Mouse (Mus musculus): ENCODE data around the gene Eme1. TPM values are rescaled to one million over a fixed set of nuclear protein-coding genes. Genes with fewer than 3 reads are reported as not detected.
"Not testable (repeated sequence)": the region's sequence is repeated elsewhere in the genome, so short reads cannot be mapped to it uniquely, and the experiment has no call there.

The Eme1 gene
- total RNA-seq, 4 experiments from 2014 or later = not detected

DNA sequence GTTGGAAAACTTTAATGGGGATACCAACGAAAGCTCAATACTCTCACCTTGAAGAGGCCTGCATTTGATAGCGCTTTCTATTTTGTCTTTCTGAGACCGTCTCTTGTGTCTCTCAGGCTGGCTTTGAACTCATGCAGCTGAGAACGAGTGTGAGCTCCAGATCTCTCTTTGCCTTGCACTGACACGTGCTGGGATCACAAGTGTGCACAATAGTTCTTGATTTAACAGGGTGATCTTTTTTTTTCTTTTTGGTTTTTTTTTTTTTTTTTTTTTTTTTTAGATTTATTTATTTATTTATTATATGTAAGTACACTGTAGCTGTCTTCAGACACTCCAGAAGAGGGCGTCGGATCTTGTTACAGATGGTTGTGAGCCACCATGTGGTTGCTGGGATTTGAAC lies 2.5 kb downstream of the Eme1 start:
- DNase-seq (ENCODE audit: low spot score in 2 of 2) = not testable (repeated sequence)

- no peak for DNase-seq (ENCODE audit: low spot score in 2 of 2)
Measured at GRCm38 (mm10) chr11:94646457-94646856, 7.3 kb downstream of the Eme1 start.

DNA sequence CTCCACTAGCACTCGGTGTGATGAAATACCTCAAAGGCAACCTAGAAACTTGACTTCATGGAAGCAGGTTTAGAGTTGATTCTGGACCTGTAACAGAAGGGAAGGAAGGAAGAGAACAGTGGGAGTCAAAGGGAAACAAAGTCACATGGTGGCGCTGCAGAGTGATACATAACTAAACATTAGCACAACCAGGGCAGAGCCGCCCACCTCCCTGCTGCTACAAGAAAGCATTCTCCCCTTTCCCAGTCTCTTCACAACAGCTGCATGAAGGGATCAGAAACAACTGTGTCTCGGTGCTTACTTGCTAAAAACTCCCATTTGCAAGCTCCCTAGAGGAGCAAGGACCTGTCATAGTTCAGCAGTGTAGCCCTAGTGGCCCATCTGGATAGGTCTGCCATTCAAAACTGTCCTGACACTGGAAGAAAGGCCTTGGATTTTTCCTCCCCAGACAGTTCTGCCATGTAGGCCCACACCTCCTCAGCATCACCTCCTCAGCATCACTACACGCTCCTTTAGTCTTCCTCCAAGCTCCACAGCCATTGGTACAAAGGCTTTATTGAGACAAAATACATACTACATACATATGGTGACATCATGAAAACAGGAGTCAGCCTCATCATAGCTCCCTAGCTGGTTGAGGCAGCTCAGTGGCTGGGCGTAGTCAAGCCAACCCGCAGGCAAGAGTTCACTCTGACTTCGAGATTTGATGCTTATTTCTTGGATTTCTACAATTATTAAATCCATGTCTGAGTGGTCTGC lies 9.1 kb downstream of the Eme1 start:
- no peak for DNase-seq (ENCODE audit: low spot score in 2 of 2)

GRCm38 (mm10) chr11:94634431-94634830 lies 19.3 kb downstream of the Eme1 start:
- DNase-seq (ENCODE audit: low spot score in 2 of 2) = no peak

DNA sequence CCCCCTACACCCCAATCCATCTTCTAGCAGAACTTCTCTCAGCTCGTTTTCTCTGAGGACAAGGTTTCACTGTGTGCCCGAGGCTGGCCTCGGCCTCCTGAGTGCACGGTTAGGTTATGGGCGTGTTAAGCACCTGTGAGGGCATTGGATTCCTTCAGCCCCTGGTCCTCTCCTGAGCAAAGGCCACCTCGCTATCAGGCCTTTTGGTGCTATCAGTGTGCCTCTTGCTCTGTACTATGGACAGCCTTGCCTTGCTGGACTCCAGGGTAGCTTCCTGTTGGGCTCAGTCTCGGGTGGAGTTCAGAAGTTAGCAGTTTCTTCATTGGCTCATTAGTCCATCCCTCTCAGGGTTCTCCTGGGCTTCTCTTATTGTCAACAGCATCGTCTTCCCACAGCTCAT lies 20.8 kb downstream of the Eme1 start:
- DNase-seq (ENCODE audit: low spot score in 2 of 2) = no peak

DNA sequence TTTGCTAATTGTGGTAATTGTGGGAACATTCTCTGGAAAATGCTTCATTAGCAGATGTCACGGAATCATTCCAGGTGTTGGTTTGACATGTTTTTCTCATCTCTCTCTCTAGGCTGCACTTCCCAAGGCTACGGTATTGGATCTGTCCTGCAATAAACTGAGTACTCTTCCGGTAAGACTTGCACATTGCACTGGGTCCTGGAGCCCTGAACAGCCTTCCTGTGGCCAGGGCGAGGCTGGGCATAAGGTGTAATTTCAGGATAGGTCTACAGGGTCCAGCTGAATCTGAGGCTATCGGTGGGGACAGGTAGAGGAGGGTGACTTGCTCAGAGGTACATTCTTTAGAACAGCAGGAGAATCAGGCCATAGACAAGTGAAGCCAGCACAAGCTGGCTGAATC lies 21.8 kb downstream of the Eme1 start:
- DNase-seq (ENCODE audit: low spot score in 2 of 2) = no peak

DNA sequence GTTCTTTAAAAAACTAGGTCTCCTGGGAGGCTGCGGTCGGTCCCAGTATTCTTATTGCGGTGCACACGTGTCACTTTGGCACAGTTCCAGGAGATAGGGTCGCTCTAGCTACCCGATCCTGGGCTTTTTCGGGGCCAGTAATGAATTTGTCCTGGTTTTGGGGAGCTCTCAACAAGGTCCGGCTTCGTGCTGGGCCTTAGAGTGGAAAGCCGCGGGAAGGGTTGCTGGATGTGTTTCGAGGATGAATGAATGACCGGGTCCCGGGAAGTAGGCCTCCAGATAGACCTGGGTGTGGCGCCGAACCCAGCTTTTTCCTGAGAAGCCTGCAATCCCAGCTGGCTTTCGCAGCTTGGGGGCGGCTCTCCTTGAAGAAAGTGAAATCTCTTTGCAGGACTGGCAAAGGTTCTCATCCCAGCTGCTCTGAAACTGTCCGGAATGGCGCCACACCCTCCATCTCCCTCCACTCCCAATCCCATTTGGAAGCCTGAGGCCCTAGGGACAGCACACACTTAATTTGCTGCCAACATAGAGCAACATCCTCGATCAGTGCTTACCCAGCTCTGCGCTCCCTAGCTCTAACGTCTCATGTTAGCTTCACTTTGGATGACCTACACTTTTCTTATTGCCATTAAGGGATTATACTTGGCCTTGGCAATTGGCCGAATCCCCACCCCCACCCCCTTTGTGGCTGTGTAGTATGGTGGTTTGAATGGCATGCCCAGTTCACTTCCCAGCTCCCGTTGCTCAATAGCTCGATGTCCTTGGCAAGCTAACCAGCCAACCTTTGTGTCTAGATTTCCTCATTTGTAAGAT lies 23.4 kb downstream of the Eme1 start:
- DNase-seq (ENCODE audit: low spot score in 2 of 2) = peak; percentile 15 to 33

- DNase-seq (ENCODE audit: low spot score in 2 of 2) = no peak
Measured at GRCm38 (mm10) chr11:94629884-94630198, 23.9 kb downstream of the Eme1 start.

- peak; percentile 86 to 89 for DNase-seq (ENCODE audit: low spot score in 2 of 2)
Measured at GRCm38 (mm10) chr11:94629199-94629883, 24.4 kb downstream of the Eme1 start, which contains the start of gene Lrrc59. Lrrc59 (plus strand) TSS chr11:94629767.

DNA sequence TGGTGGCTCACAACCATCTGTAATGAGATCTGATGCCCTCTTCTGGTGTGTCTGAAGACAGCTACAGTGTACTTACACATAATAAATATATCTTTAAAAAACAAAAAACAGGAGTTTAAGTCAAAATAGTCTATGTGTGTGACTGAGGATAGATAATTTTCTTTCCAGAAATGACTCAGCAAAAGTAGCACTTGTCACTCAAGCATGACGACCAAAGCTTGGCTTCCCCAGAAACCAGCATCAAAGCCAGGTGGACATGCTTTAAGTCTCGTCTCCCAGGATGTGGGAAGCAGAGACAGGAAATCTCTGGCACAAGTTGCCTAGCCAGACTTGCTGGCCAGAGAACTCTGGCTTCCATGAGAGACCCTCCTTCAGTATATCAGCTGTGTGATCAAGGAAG lies 31.6 kb downstream of the Eme1 start:
- DNase-seq (ENCODE audit: low spot score in 2 of 2) = no peak

DNA sequence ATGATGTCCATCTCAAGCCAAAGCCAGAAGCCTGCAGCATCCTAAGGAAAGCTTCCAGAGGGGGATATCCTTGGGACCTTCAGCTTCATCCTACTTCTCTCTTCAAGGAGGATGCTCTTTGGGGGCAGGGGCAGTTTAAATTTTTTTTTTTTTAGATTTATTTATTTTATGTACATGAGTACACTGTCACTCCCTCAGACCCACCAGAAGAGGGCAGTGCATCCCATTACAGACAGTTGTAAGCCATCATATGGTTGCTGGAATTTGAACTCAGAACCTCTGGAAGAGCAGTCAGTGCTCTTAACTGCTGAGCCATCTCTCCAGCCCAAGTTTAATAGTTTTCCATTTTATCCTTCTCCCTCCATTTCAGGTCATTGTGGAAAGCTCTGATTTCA lies 32.3 kb downstream of the Eme1 start:
- DNase-seq (ENCODE audit: low spot score in 2 of 2) = no peak

- DNase-seq (ENCODE audit: low spot score in 2 of 2) = no peak
Measured at GRCm38 (mm10) chr11:94620766-94621457, 32.9 kb downstream of the Eme1 start.

DNA sequence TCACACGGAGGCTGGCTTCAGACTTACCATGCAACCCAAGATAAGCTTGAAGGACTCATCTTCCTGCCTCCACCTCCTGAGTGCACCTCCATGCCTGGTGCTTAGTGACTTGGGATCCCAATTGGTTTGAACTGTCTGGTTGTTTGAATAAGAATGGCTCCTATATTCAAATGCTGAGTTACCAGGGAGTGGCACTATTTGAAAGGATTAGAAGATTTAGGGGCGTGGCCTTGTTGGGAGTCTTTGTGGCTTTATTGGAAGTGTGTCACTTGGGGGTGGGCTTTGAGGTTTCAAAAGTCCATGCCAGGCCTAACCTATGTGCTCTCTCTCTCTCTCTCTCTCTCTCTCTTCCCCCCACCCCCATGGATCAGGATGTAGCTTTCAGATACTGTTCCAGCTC lies 36.1 kb downstream of the Eme1 start:
- no peak for DNase-seq (ENCODE audit: low spot score in 2 of 2)

GRCm38 (mm10) chr11:94615494-94615893 lies 38.3 kb downstream of the Eme1 start:
- DNase-seq (ENCODE audit: low spot score in 2 of 2) = no peak

- DNase-seq (ENCODE audit: low spot score in 2 of 2) = no peak
Measured at GRCm38 (mm10) chr11:94614603-94615002, 39.2 kb downstream of the Eme1 start.

DNA sequence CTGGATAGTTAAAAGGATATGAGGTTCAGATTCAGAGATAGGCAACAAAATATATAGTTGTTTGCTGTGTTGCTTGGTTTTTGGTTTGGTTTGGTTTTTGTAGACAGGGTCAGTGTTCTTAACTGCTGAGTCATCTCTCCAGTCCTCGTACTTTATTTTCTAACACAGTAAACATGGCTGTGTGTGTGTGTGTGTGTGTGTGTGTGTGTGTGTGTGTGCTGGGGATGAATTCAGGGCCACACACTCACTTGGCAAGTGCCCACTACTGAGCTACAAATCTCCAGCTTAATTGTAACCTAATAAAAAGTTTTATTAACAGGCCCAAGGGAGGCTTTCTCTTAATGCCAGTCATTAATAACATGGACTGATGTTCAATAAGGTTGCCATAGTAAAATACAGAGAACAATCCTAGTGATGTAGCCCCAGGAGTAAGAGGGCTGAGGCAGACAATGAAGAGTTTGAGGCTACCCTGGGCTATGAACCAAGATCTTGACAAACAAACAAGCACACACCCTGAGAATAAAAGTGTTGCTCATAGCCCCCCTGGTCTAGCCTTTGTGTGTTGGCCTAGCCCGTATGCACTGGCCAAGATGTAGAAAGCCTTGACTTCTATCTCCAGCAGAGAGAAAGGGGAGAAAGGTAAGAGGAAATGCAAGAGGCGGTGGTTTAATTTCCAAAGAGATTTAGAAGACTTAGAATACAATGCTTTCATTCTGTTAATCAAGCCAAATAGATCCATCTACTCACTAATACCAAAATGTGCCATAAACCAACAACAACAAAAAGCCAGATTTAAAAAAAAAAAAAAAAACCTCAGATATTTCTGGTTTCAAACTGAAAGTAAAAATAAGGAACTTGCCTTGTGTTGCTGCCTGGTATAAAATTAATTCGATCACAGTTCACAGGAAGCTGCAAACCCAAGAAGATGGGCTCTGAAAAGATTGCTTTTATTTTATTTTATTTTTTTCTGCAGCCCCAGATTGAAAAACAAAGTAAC lies 42.7 kb downstream of the Eme1 start:
- DNase-seq (ENCODE audit: low spot score in 2 of 2) = no peak

GRCm38 (mm10) chr11:94602356-94602955 lies 51.3 kb downstream of the Eme1 start:
- no peak for DNase-seq (ENCODE audit: low spot score in 2 of 2)

- peak; percentile 63 to 74 for DNase-seq (ENCODE audit: low spot score in 2 of 2)
Measured at GRCm38 (mm10) chr11:94601321-94602281, 52.2 kb downstream of the Eme1 start, which contains the start of gene Acsf2. Acsf2 (minus strand) TSS chr11:94601871.

DNA sequence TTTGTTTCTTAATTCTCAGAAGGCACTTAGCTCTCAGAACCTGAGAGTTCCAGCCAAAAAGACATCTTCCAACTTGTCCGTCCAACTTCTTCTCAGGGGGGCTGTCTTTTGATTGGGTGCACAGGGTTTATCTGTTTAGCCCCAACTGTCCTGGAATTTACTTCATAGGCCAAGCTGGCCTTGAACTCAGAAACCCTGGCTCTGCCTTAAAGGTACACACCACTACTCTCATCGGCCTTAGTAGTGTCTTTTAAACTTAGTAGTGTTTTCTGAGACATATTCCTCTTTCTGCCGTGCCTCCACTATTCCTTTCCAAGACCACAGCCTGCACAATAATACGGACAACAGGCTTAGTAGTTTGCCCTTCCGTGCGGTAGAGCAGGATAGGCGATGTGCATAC lies 53.3 kb downstream of the Eme1 start:
- no peak for DNase-seq (ENCODE audit: low spot score in 2 of 2)

Data from gastrocnemius, adult 8-10 months (tissue).